Mouse (Mus musculus): Measurements from ENCODE around the gene Yjefn3. TPM values are rescaled to one million over a fixed set of nuclear protein-coding genes. Genes with fewer than 3 reads are reported as not detected.

Gene Yjefn3
- polyA plus RNA-seq, 2 experiments = 0.30 to 0.79 TPM

- Histone ChIP-seq H3K4me3 (ENCODE audit: insufficient read depth in 1 of 2, low read depth in 2 of 2, low read length in 2 of 2) (no peak overlapping the region), H3K27me3 (ENCODE audit: control insufficient read depth, insufficient read depth, low read length) (peaks cover 29% of the 10 kb centered on the region), H3K27ac (no peak overlapping the region), H3K4me1 (replicated peaks; ENCODE audit: control insufficient read depth in 2 of 2, insufficient read depth in 2 of 2, low read length in 1 of 2) (no peaks in the 10 kb centered on the region), H3K36me3 (replicated peaks; ENCODE audit: control insufficient read depth, insufficient read depth, low read depth) (no peaks in the 10 kb centered on the region), H3K4me2 (ENCODE audit: low read depth) (no peak overlapping the region), H3K9me3 (ENCODE audit: control insufficient read depth, low read length) (no peaks in the 10 kb centered on the region), H3K9ac (replicated peaks) (no peak overlapping the region)
- 60% methylated on average over 10 of the region's 10 CpGs for WGBS (ENCODE audit: insufficient replicate concordance)
- TF ChIP-seq EP300 (IDR thresholded peaks at IDR 0.05; ENCODE audit: low read depth) (no peak), CTCF (IDR thresholded peaks at IDR 0.05; ENCODE audit: low read depth) (no peak)
- no peak for DNase-seq (ENCODE audit: low read depth in 3 of 3, low spot score in 3 of 3)
- no peak for ATAC-seq (ENCODE audit: insufficient read depth)
Observed at GRCm38 (mm10) chr8:69876967-69877366, 25.5 kb downstream of the Yjefn3 start.

- no peaks in the 10 kb centered on the region for H3K36me3 ChIP-seq (replicated peaks; ENCODE audit: control insufficient read depth, insufficient read depth, low read depth)
- 36% methylated on average over 10 of the region's 10 CpGs for WGBS (ENCODE audit: insufficient replicate concordance)
- H3K4me1 ChIP-seq (replicated peaks; ENCODE audit: control insufficient read depth in 2 of 2, insufficient read depth in 2 of 2, low read length in 1 of 2) = no peaks in the 10 kb centered on the region
- no peaks in the 10 kb centered on the region for H3K9me3 ChIP-seq (ENCODE audit: control insufficient read depth, low read length)
- H3K27ac ChIP-seq = no peak overlapping the region
- H3K4me2 ChIP-seq (ENCODE audit: low read depth) = no peak overlapping the region
- H3K9ac ChIP-seq (replicated peaks) = no peak overlapping the region
- no peak overlapping the region for H3K4me3 ChIP-seq (ENCODE audit: insufficient read depth in 1 of 2, low read depth in 2 of 2, low read length in 2 of 2)
- peaks cover 21% of the 10 kb centered on the region for H3K27me3 ChIP-seq (ENCODE audit: control insufficient read depth, insufficient read depth, low read length)
- no peak for DNase-seq (ENCODE audit: low read depth in 3 of 3, low spot score in 3 of 3)
- TF ChIP-seq EP300 (IDR thresholded peaks at IDR 0.05; ENCODE audit: low read depth) (no peak), CTCF (IDR thresholded peaks at IDR 0.05; ENCODE audit: low read depth) (no peak)
- no peak for ATAC-seq (ENCODE audit: insufficient read depth)
Observed at GRCm38 (mm10) chr8:69876097-69876496, 26.4 kb downstream of the Yjefn3 start.

- no peaks in the 10 kb centered on the region for H3K4me1 ChIP-seq (replicated peaks; ENCODE audit: control insufficient read depth in 2 of 2, insufficient read depth in 2 of 2, low read length in 1 of 2)
- H3K9me3 ChIP-seq (ENCODE audit: control insufficient read depth, low read length) = no peaks in the 10 kb centered on the region
- no peak overlapping the region for H3K4me3 ChIP-seq (ENCODE audit: insufficient read depth in 1 of 2, low read depth in 2 of 2, low read length in 2 of 2)
- 72% methylated on average over 13 of the region's 13 CpGs for WGBS (ENCODE audit: insufficient replicate concordance)
- DNase-seq (ENCODE audit: low read depth in 3 of 3, low spot score in 3 of 3) (no peak), ATAC-seq (ENCODE audit: insufficient read depth) (no peak)
- no peak overlapping the region for H3K4me2 ChIP-seq (ENCODE audit: low read depth)
- H3K27ac ChIP-seq = no peak overlapping the region
- H3K9ac ChIP-seq (replicated peaks) = no peak overlapping the region
- no peaks in the 10 kb centered on the region for H3K36me3 ChIP-seq (replicated peaks; ENCODE audit: control insufficient read depth, insufficient read depth, low read depth)
- TF ChIP-seq EP300 (IDR thresholded peaks at IDR 0.05; ENCODE audit: low read depth) = no peak
- no peak for TF ChIP-seq CTCF (IDR thresholded peaks at IDR 0.05; ENCODE audit: low read depth)
- peaks cover 6% of the 10 kb centered on the region for H3K27me3 ChIP-seq (ENCODE audit: control insufficient read depth, insufficient read depth, low read length)
Observed at GRCm38 (mm10) chr8:69874654-69875053, 27.9 kb downstream of the Yjefn3 start.

GRCm38 (mm10) chr8:69874155-69874554, 28.4 kb downstream of the Yjefn3 start:
- H3K9ac ChIP-seq (replicated peaks) = no peak overlapping the region
- H3K4me1 ChIP-seq (replicated peaks; ENCODE audit: control insufficient read depth in 2 of 2, insufficient read depth in 2 of 2, low read length in 1 of 2) = no peaks in the 10 kb centered on the region
- no peak overlapping the region for H3K4me3 ChIP-seq (ENCODE audit: insufficient read depth in 1 of 2, low read depth in 2 of 2, low read length in 2 of 2)
- no peaks in the 10 kb centered on the region for H3K36me3 ChIP-seq (replicated peaks; ENCODE audit: control insufficient read depth, insufficient read depth, low read depth)
- TF ChIP-seq CTCF (IDR thresholded peaks at IDR 0.05; ENCODE audit: low read depth) (peak; percentile 80), EP300 (IDR thresholded peaks at IDR 0.05; ENCODE audit: low read depth) (no peak)
- ATAC-seq (ENCODE audit: insufficient read depth) (no peak), DNase-seq (ENCODE audit: low read depth in 3 of 3, low spot score in 3 of 3) (peak in 1 of 3 experiments; percentile 44)
- WGBS (ENCODE audit: insufficient replicate concordance) = 12% methylated on average over 9 of the region's 9 CpGs
- H3K27ac ChIP-seq = no peak overlapping the region
- H3K27me3 ChIP-seq (ENCODE audit: control insufficient read depth, insufficient read depth, low read length) = peaks cover 1% of the 10 kb centered on the region; the same call in 1 of the 2 replicates
- H3K9me3 ChIP-seq (ENCODE audit: control insufficient read depth, low read length) = no peaks in the 10 kb centered on the region
- H3K4me2 ChIP-seq (ENCODE audit: low read depth) = no peak overlapping the region

- 57% methylated on average over 6 of the region's 6 CpGs for WGBS (ENCODE audit: insufficient replicate concordance)
- no peak overlapping the region for H3K27ac ChIP-seq
- H3K4me2 ChIP-seq (ENCODE audit: low read depth) = no peak overlapping the region
- H3K4me1 ChIP-seq (replicated peaks; ENCODE audit: control insufficient read depth in 2 of 2, insufficient read depth in 2 of 2, low read length in 1 of 2) = no peaks in the 10 kb centered on the region
- DNase-seq (ENCODE audit: low read depth in 3 of 3, low spot score in 3 of 3) = no peak
- H3K9me3 ChIP-seq (ENCODE audit: control insufficient read depth, low read length) = no peaks in the 10 kb centered on the region
- no peaks in the 10 kb centered on the region for H3K36me3 ChIP-seq (replicated peaks; ENCODE audit: control insufficient read depth, insufficient read depth, low read depth)
- no peak for ATAC-seq (ENCODE audit: insufficient read depth)
- H3K9ac ChIP-seq (replicated peaks) = no peak overlapping the region
- no peaks in the 10 kb centered on the region for H3K27me3 ChIP-seq (ENCODE audit: control insufficient read depth, insufficient read depth, low read length)
- H3K4me3 ChIP-seq (ENCODE audit: insufficient read depth in 1 of 2, low read depth in 2 of 2, low read length in 2 of 2) = no peak overlapping the region
- no peak for TF ChIP-seq EP300 (IDR thresholded peaks at IDR 0.05; ENCODE audit: low read depth)
- no peak for TF ChIP-seq CTCF (IDR thresholded peaks at IDR 0.05; ENCODE audit: low read depth)
Observed at GRCm38 (mm10) chr8:69870907-69871306, 31.6 kb downstream of the Yjefn3 start.
